Mouse (Mus musculus) bone marrow macrophage, adult 2 months (primary cell): ENCODE results near the gene Sart3.

Source experiments
- CTCF ChIP-seq: IDR thresholded peaks from 2 replicates; pipeline ENCODE4 v1.5.1; 2012; ENCODE audit warnings: low read depth, mild to moderate bottlenecking, low read length, moderate library complexity
- POLR2A ChIP-seq: IDR thresholded peaks from 2 replicates; pipeline ENCODE4 v1.6.1; 2012; ENCODE audit warnings: mild to moderate bottlenecking, low read depth, low read length, borderline replicate concordance

DNA sequence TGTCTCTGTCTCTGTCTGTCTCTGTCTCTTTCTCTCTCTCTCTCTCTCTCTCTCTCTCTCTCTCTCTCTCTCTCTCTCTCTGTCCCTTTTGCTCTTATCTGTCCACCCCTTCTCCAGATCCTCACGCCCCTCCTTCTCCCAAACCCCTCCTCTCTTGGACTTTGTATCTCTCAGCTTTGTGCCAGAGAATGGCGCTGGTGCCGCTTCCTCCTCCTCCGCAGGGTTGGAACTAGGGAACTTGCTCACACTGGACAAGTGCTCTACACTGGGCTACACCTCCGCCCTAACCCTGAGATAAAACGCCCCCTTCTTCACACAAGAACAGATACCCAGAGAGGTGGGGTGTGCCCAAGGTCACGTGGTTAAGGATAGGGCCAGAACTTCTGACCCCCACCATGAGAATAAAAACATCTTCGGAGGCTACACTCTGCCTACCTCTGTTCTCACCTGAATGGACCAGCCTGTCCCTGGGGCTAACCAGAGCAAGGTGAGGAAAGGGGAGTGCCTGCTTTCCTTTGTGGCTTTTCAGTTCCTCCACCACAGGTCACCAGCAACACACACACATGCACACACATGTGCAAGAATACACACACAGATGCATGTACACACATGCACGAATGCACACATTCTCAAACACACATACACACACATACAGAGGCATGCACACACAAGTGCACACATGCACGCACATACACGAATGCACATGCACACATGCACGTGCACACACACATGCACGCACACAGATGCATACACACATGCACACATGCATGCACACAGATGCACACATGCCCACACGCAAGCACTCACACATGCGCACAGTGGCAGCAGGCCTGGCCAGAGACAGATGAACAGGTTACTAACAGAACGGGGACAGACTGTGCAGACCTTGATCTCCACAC, 19.1 kb upstream of the Sart3 start:
- TF ChIP-seq CTCF: no peak
- TF ChIP-seq POLR2A: no peak
